In the genomic region with DNA sequence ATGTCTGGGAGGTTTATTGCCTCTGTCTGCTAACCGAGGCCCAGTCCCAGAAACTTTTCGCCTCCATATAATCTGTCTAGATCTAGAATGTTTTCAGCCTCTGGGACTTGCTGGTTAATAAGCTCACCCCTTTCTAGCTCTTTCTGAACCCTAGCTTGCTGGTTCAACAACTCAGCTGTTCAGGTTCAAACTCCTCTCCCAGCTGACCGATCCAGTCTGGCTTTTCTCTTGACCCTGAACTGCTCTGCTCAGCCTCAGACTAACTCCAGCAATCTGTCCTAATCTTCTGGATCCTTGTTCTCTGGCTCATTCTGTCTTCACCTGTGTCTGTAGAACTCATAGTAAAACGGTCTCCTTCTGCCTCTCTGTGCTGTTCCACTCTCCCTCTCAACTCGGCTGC, we compare ENCODE assay signal across 23 mouse cellular contexts.
DNase-seq lines count a peak whose midpoint lies in the region; ATAC-seq lines count a peak whose summit lies in the region.
"Had no signal": no experiment of that assay in that cellular context is flagged by ENCODE, and none has a peak within 500 bp of the region (broad histone marks: within the 10 kb centered on the region; RNA-seq: fewer than 3 reads in every experiment).

No protein-coding gene starts in this region.

- intact Hi-C loops in gastrocnemius, postnatal 36 days (cut with DNase I) = no loop called here

- H3K4me3 ChIP-seq in limb, embryonic 13.5 days = no peak overlapping the region
- H3K4me3 ChIP-seq: embryonic facial prominence, embryonic 13.5 days; forebrain, embryonic 10.5 days; forebrain, embryonic 13.5 days; hindbrain, embryonic 12.5 days; hindbrain, embryonic 15.5 days had no signal

- whole genome bisulfite sequencing in limb, embryonic 13.5 days = 48% methylated on average over 5 of the region's 5 CpGs

- no peak overlapping the region for H3K4me2 ChIP-seq in limb, embryonic 13.5 days (replicated peaks)
- H3K4me2 ChIP-seq: embryonic facial prominence, embryonic 13.5 days; forebrain, embryonic 13.5 days; heart, embryonic 11.5 days; hindbrain, embryonic 12.5 days; hindbrain, embryonic 15.5 days had no signal

- no peaks in the 10 kb centered on the region for H3K27me3 ChIP-seq in limb, embryonic 13.5 days
- H3K27me3 ChIP-seq: CH12.LX; embryonic facial prominence, embryonic 13.5 days; forebrain, embryonic 13.5 days; hindbrain, embryonic 12.5 days; hindbrain, embryonic 15.5 days had no signal

- no peak overlapping the region for H3K9ac ChIP-seq in limb, embryonic 13.5 days
- H3K9ac ChIP-seq: embryonic facial prominence, embryonic 13.5 days; forebrain, embryonic 13.5 days; hindbrain, embryonic 12.5 days; hindbrain, embryonic 15.5 days had no signal

- no peaks in the 10 kb centered on the region for H3K9me3 ChIP-seq in limb, embryonic 13.5 days
- H3K9me3 ChIP-seq: embryonic facial prominence, embryonic 13.5 days; forebrain, embryonic 10.5 days; forebrain, embryonic 13.5 days; G1E; hindbrain, embryonic 12.5 days; hindbrain, embryonic 15.5 days had no signal

- no peak for ATAC-seq in limb, embryonic 13.5 days (ENCODE audit: low FRiP score, low read depth)
- ATAC-seq: forebrain, embryonic 13.5 days; forebrain, embryonic 16.5 days; Patski had no signal

- H3K36me3 ChIP-seq in limb, embryonic 13.5 days = no peaks in the 10 kb centered on the region
- H3K36me3 ChIP-seq: embryonic facial prominence, embryonic 13.5 days; forebrain, embryonic 10.5 days; G1E; hindbrain, embryonic 12.5 days; hindbrain, embryonic 15.5 days had no signal

- H3K4me1 ChIP-seq in limb, embryonic 13.5 days = peaks cover 16% of the 10 kb centered on the region; the same call in 1 of the 2 replicates
- H3K4me1 ChIP-seq: forebrain, embryonic 10.5 days; hindbrain, embryonic 15.5 days had no signal

- H3K27ac ChIP-seq in limb, embryonic 13.5 days = peak overlapping the region; percentile 67
- H3K27ac ChIP-seq: embryonic facial prominence, embryonic 13.5 days; forebrain, embryonic 10.5 days; forebrain, embryonic 13.5 days; hindbrain, embryonic 12.5 days; hindbrain, embryonic 15.5 days had no signal

- peak; percentile 17 for DNase-seq in kidney, adult 11 months
- no peak for DNase-seq in kidney, postnatal 25 days
- peak; percentile 79 for DNase-seq in kidney, adult 9 months
- no peak for DNase-seq in kidney, adult 18-20 months
- DNase-seq in gastrocnemius, postnatal 36 days = no peak
- DNase-seq: adrenal gland, postnatal 10 days; adrenal gland, postnatal 36 days; B cell, adult 2 months; cerebellum, adult 18-20 months; cerebellum, adult 9-10 months; cerebellum, postnatal 14 days; gastrocnemius, postnatal 10 days had no signal

Comparison
In these comparisons a context has a peak if more than half of its experiments do, and no peak if none do; other contexts are left out.
1. DNase-seq: peak in kidney, adult 11 months (single experiment) and kidney, adult 9 months (single experiment); none in kidney, postnatal 25 days (0 of 2), kidney, adult 18-20 months (single experiment) and gastrocnemius, postnatal 36 days (0 of 2).